Mouse (Mus musculus) E14TG2a.4 (cell line): Measurements from ENCODE around the gene Arntl.

Source experiments
- CTCF ChIP-seq: conservative IDR thresholded peaks from 2 replicates; pipeline ENCODE4 v1.5.1; 2014; ENCODE audit warnings: low read length
- NANOG ChIP-seq: IDR thresholded peaks from 2 replicates; pipeline ENCODE4 v1.6.1; 2014; ENCODE audit warnings: borderline replicate concordance, low read length, mixed read lengths
- POU5F1 ChIP-seq: IDR thresholded peaks from 2 replicates; pipeline ENCODE4 v1.6.1; 2014; ENCODE audit warnings: low read length, borderline replicate concordance

DNA sequence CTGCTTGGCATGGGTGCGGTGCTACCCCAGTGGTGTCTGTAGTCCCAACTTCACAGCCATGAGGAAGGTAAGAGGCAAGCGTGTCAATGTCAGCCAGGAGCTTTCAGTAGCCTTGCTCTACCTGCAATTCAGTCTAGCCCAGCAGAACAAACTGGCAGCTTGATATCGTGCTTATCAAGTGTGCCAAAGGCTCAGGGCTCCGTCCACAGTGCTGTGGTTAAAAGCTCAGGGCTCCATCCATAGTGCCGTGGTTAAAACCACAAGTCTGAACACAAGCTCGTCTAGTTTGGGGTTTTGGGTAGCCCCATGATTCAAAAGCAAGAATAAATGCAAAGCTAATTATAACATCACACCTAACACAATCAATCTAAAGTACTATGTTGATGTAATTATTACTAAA lies 87.3 kb downstream of the Arntl start:
- TF ChIP-seq CTCF (no peak), POU5F1 (no peak), NANOG (no peak)
